Mouse (Mus musculus) ES-Bruce4 (cell line): Measurements from ENCODE around the gene Rab1b.

Experiments
- CTCF ChIP-seq: IDR thresholded peaks from one replicate; pipeline ENCODE4 v1.8.1; 2011; ENCODE audit warnings: low read depth, low read length
- EP300 ChIP-seq: IDR thresholded peaks from 2 replicates; pipeline ENCODE4 v1.6.1; 2011; ENCODE audit warnings: low read depth, low read length; ENCODE audit not compliant: insufficient read depth
- POLR2A ChIP-seq: IDR thresholded peaks from one replicate; pipeline ENCODE4 v1.8.1; 2011; ENCODE audit warnings: low read length; ENCODE audit not compliant: insufficient read depth

DNA sequence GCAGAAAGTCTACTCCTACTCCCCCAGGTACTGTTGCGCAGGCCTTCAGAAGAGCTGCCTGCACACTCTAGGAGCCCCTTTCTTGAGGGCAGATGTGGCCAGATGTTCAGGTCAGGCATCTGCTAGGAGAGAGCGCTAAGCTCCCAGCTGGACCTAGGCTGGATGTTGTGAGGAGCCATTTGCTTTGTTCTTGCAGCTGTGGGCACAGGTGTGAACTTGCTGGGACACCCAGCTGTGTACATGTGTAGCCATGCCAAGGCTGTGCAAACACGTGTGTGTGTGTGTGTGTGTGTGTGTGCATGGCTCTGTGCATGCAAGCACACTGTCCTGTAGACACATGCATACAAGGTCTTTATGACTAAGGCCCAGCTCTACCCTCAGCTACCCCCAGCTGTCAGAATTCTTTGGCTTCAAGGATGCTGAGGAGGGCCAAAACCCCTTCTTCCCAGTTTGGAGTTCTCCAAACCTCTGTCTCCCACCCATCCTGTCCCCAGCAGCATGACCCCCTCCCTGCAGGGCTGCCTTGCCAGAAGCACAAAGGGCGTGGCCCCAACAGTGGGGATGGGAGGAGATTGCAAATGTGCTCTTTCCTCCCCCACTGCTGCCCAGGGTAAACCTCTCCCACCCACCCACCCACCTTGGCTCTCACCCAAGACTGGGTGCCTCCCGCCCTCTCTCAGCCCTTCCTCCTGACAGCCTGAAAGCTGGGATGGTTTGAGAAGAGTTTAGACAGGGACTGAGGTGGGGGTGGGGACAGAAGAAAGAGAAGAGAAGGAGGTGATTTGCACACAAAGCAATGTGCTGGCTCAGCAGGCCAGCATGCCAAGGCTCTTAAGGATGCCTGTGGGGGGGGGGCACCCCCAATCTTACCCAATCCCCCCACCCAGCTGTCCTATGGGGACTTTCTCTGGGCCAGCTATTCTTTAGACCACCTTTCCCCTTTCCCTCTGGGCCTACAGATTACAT lies 46.2 kb downstream of the Rab1b start:
- TF ChIP-seq CTCF (no peak), POLR2A (no peak), EP300 (no peak)
